Mouse (Mus musculus) erythroblast, embryonic 14.5 days (primary cell): ENCODE measurements around the gene Il21r. TPM values are rescaled to one million over a fixed set of nuclear protein-coding genes. Genes with fewer than 3 reads are reported as not detected.

Source experiments
- H3K27me3 ChIP-seq: 2 replicates; pipeline ENCODE4 v1.6.1; 2012; ENCODE audit warnings: inconsistent platforms; ENCODE audit not compliant: control insufficient read depth
- H3K36me3 ChIP-seq: 2 replicates; pipeline ENCODE4 v1.6.1; 2012; ENCODE audit warnings: mild to moderate bottlenecking, inconsistent platforms; ENCODE audit not compliant: control insufficient read depth
- H3K4me1 ChIP-seq: 2 replicates; pipeline ENCODE4 v1.6.1; 2012; ENCODE audit warnings: inconsistent platforms; ENCODE audit not compliant: control insufficient read depth
- H3K4me3 ChIP-seq: replicated peaks from 2 replicates; pipeline ENCODE3; 2012; ENCODE audit warnings: moderate library complexity, mild to moderate bottlenecking, inconsistent platforms
- H3K9me3 ChIP-seq: 2 replicates; pipeline ENCODE4 v1.6.1; 2012; ENCODE audit warnings: low read length, inconsistent platforms, mixed read lengths; ENCODE audit not compliant: control insufficient read depth
- GATA1 ChIP-seq: IDR thresholded peaks from 2 replicates; pipeline ENCODE4 v1.6.1; 2012; ENCODE audit warnings: low read length, inconsistent platforms, mixed read lengths
- TAL1 ChIP-seq: IDR thresholded peaks from 3 replicates; pipeline ENCODE4 v1.6.1; 2012; ENCODE audit warnings: low read length, inconsistent platforms, mixed read lengths
- polyA plus RNA-seq: library from polyadenylated mRNA; stranded (reverse); fragments of >175 nt; gene quantifications from 2 replicates; pipeline ENCODE4 v1.2.3, GENCODE M21; 2012

Il21r gene
- polyA plus RNA-seq, 1 experiment = 0.05 TPM

- Histone ChIP-seq H3K9me3 (no peaks in the 10 kb centered on the region), H3K4me1 (peaks cover 3% of the 10 kb centered on the region; the same call in 1 of the 2 replicates), H3K36me3 (no peaks in the 10 kb centered on the region), H3K4me3 (no peak overlapping the region), H3K27me3 (peaks cover 4% of the 10 kb centered on the region)
- TF ChIP-seq TAL1 (no peak), GATA1 (no peak)
Measured at GRCm38 (mm10) chr7:125606265-125607164, 3.3 kb downstream of the Il21r start.

GRCm38 (mm10) chr7:125607384-125608182 is 4.4 kb downstream of the Il21r start:
- H3K27me3 ChIP-seq = peaks cover 4% of the 10 kb centered on the region
- H3K36me3 ChIP-seq = no peaks in the 10 kb centered on the region
- H3K9me3 ChIP-seq = no peaks in the 10 kb centered on the region
- no peak for TF ChIP-seq TAL1
- TF ChIP-seq GATA1 = no peak
- no peak overlapping the region for H3K4me3 ChIP-seq
- peaks cover 3% of the 10 kb centered on the region; the same call in 1 of the 2 replicates for H3K4me1 ChIP-seq

- no peak overlapping the region for H3K4me3 ChIP-seq
- peaks cover 2% of the 10 kb centered on the region for H3K27me3 ChIP-seq
- H3K36me3 ChIP-seq = no peaks in the 10 kb centered on the region
- TF ChIP-seq GATA1 = no peak
- no peak for TF ChIP-seq TAL1
- H3K9me3 ChIP-seq = no peaks in the 10 kb centered on the region
- H3K4me1 ChIP-seq = peaks cover 2% of the 10 kb centered on the region; the same call in 1 of the 2 replicates
Measured at GRCm38 (mm10) chr7:125608183-125608688, 5.0 kb downstream of the Il21r start.

DNA sequence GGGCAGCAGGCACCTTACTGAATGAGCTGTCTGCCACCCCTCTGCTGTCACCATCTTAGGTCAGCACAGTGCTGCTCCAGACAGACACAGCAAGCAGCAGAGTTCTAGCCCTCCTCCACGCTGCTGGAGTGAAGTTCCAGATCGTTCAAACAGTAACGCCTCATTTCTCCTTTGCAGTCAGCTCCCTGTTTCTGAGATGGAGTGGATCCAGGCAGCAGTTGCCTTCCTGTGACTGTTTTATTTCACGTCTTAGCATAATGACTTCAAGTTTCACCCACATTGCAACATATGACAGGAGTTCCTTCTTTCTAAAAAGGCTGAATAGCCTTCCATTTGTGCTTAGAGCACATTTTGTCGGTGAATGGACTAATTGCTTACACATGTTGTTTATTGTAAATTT is 10.3 kb downstream of the Il21r start:
- H3K9me3 ChIP-seq = no peaks in the 10 kb centered on the region
- no peaks in the 10 kb centered on the region for H3K4me1 ChIP-seq
- TF ChIP-seq GATA1 (no peak), TAL1 (no peak)
- no peaks in the 10 kb centered on the region for H3K27me3 ChIP-seq
- H3K4me3 ChIP-seq = no peak overlapping the region
- H3K36me3 ChIP-seq = no peaks in the 10 kb centered on the region

DNA sequence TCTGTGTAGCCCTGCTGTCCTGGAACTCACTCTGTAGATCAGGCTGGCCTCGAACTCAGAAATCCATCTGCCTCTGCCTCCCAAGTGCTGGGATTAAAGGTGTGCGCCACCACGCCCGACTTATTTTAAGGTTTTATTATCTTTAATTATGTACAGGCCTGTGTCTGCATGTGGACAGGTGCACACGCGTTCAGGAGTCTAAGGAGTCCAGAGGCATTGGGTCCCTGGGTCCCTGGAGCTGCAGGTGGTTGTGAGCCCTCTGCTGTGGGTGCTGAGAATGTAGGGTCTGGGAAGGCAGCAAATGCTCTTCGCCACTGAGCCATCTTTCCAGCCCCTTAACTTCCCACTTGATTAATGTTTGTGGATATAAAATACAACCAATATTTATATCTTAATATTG is 12.2 kb downstream of the Il21r start:
- Histone ChIP-seq H3K27me3 (no peaks in the 10 kb centered on the region), H3K9me3 (no peaks in the 10 kb centered on the region), H3K4me3 (no peak overlapping the region), H3K4me1 (no peaks in the 10 kb centered on the region), H3K36me3 (no peaks in the 10 kb centered on the region)
- TF ChIP-seq GATA1 = no peak
- no peak for TF ChIP-seq TAL1

DNA sequence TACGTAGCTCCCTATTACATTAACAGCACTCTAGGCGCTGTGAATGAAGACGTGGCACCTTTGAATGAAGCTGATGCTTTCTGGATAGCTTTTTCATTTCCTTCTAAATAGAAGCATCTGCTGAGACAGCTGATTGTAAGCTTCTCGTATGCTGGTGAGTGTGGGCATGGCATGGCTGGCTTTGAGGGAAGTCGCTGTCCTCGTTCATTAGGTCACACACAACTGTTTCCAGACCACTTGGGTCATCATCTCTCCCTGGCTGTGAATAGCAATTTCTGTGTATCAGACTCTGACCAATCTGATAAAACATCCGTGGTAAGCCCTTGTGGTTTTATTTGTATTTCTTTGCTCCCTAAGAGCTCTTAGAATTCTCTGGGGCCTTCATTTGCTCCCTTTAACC is 14.8 kb downstream of the Il21r start:
- no peaks in the 10 kb centered on the region for H3K27me3 ChIP-seq
- no peaks in the 10 kb centered on the region for H3K36me3 ChIP-seq
- TF ChIP-seq TAL1 (no peak), GATA1 (no peak)
- no peaks in the 10 kb centered on the region for H3K9me3 ChIP-seq
- no peaks in the 10 kb centered on the region for H3K4me1 ChIP-seq
- no peak overlapping the region for H3K4me3 ChIP-seq

DNA sequence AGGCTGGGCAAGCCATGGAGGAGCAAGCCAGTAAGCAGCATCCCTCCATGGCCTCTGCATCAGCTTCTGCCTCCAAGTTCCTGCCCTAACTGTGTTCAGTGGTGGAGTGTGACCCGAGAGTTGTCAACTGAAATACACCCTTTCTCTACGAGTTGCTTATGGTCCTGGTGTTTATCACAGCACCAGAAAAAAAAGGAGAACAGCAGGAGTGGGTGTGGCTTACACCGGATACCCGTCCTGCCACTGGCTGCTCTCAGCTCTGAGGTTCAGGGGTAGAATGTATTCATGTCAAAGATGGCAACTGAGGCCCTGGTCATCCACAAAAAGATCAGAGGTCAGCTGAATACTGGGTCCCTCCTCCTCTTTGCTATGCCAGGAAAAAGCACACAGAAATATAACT is 16.8 kb downstream of the Il21r start:
- Histone ChIP-seq H3K36me3 (no peaks in the 10 kb centered on the region), H3K27me3 (no peaks in the 10 kb centered on the region), H3K4me3 (no peak overlapping the region), H3K9me3 (no peaks in the 10 kb centered on the region), H3K4me1 (no peaks in the 10 kb centered on the region)
- TF ChIP-seq GATA1 (no peak), TAL1 (no peak)

DNA sequence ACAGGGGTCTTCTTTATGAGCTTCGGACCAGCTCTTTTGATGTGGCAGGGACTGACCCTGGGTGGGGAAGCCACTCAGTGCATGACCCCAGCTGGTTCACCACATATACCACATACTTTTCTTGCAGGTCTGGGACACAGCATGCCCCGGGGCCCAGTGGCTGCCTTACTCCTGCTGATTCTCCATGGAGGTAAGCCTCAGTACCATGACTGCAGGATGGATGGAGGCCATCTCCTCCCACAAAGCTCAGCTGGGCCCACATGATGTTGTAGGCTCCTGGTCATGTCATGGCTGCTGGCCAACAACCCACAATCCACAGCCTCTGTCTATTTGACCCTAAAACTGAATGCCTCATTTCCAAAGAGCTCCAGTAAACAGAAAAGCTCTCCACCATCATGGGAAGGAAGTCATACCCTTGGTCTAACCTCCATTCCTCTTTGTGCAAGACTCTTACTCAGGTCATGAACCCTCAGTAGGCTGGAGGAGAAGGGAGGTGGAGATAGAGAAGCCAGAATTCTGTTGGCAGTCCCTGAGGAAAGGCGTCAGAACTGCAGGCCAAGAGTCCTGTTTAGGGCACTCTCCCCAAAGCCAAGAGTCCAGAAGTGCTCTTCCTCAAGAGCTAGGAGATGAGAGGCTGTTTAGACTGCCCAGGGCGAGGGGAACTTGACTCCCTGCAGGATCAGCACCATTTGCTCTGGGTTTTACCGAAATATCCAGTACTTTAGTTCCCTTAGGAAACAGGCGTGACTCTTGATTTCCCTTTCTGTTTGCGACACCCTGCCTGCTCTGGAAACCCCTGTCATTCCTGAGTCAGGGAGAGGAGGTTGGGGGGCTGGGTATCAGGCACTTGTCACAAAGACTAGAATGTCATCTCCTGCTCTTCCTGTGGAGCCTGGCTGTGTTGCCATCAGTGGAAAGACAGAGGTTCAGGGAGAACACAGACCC is 19.8 kb downstream of the Il21r start:
- H3K4me1 ChIP-seq = no peaks in the 10 kb centered on the region
- no peak overlapping the region for H3K4me3 ChIP-seq

More for the DNA sequence above, 19.8 kb downstream of the Il21r start:
- Histone ChIP-seq H3K27me3 (no peaks in the 10 kb centered on the region), H3K9me3 (no peaks in the 10 kb centered on the region), H3K36me3 (no peaks in the 10 kb centered on the region)
- TF ChIP-seq TAL1 (no peak), GATA1 (no peak)
